Mouse (Mus musculus) spleen, adult 18-20 months (tissue): ENCODE measurements at regions not wholly inside any gene's neighbourhood (a gene's known extent, or its start where the extent isn't known, plus 50 kb on each side); places are given as distances from the start of the nearest gene placed in this dataset.

ENCODE experiments used
- DNase-seq, 2 experiments: peaks; one replicate each; pipeline ENCODE4 v3.0.0; 2022; ENCODE audit warnings: mixed read lengths in 2 of 2

DNA sequence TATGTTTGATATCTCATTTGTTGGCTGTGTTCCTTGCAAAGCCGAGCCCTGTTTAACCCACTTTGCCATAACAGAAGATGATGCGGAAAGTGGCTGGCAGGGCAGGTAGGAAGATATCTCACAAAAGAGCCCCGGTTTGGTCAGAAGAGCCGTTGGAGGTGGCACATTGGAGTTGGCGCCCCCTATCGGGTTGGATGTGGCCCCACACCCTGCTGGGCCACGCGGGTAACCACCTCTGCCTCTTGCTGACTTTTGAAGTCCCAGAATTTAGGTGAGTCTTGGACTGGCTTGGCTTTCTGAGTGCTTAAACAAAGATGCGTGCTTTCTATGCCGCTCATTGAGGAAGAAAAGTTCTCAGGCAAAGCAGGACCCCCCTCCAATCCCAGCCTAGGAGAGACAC lies 56.1 kb downstream of the Gm4791 start:
- no peak for DNase-seq

DNA sequence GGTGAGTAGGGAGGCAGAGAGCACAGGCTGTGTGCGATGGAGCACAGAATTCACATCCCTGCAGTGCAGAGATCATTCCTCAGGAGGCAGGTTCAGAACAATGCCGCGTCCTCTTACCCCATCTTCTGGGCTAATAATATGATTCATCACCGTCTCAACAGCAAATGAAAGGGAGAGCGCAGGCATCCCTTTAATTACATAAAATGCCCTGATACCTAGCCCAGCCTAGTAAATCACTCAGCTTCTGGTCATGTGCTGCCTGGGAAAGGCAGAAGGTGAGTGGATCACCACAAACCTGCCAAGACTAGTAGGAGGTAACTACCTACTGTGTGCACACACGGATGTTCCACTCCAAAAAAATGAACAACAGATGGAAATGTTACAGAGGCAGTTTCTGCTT lies 57.0 kb downstream of the Gm4791 start:
- no peak for DNase-seq

DNA sequence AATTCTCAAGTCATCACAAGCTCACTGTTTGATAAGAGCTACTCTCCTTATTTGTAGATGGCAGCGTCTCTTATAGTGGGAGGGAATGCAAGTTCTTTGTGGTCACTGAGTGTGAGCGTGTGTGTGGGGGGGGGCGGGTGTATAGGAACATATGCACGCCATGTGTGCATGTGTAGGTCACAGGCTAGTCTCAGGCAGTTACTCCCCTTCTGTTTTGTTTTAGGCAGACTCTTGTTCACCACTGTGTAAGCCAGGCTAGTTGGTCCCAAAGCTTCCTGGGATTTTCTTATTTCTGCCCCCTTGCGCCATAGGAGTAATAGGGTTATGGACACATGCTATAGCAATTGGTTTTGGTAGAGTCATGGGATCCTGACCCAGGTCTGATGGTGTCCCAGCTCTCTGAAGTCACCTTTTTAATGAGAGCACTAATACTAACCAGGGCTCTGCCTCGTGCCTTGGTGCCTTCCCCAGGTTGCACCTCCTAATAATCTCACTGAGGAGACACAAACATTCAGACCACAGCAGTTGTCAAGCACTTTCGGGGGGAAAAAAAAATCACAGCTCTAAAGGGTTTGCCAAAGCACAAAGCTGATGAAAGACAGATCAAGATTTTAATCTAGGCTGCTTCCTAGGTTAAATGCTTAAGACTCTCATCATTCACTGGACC lies 60.9 kb downstream of the Gm4791 start:
- DNase-seq, result no peak

DNA sequence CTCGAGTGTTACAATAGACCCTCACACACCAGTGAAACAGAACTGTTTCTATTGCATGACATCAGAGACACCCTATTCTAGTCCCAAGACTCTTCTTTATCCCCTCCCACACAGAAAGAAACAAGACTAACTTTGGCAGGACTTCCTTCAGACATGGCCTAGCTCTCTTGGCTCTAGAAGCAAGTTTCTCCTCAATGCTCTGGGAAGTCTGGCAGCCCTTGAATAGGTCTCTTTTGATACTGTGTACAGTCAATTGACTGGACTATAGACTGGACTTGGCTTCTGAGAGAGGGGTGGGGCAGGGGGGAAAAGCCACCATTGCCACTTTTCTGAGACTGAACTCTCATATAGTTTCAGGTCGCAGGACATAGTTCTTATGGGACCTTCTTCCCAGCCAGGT lies 62.2 kb downstream of the Gm4791 start:
- no peak for DNase-seq

DNA sequence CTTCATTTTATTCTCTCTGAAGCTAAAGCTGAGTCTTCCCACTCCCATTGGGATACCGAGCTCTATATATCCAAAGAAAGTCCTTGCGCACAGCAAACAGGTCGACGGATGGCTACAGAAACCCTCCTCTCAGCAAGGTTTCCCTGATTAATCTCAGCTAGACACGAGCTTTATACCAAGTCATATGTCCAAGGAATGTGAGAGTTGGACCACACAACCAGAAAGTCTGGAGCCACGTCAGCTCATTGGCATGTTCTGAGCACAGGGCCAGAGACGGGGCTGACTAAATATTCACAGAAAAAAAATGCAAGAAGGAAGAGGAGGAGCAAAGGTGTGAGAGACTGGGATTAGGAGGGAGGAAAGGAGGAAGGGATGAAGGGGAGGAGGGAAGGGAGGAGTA lies 64.0 kb downstream of the Gm4791 start:
- no peak for DNase-seq

DNA sequence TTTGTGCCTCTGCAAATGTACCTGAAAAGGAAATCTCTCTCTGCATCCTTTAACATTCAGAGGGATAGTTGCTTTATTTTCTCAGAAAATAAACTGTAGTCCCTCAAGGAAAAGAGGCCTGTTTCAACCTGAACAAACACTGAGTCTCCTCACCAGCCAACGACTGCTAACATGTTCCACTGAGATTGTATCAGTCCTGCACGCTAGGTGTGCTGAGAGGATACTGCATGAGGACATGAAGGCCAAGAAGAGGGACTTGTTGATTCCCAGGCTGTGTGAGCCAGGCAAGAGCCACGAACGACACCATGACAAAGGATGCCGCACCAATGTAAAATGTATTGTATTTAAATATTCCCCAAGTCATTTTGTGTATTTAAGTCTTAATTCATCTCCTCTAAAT lies 65.2 kb downstream of the Gm4791 start:
- no peak for DNase-seq

DNA sequence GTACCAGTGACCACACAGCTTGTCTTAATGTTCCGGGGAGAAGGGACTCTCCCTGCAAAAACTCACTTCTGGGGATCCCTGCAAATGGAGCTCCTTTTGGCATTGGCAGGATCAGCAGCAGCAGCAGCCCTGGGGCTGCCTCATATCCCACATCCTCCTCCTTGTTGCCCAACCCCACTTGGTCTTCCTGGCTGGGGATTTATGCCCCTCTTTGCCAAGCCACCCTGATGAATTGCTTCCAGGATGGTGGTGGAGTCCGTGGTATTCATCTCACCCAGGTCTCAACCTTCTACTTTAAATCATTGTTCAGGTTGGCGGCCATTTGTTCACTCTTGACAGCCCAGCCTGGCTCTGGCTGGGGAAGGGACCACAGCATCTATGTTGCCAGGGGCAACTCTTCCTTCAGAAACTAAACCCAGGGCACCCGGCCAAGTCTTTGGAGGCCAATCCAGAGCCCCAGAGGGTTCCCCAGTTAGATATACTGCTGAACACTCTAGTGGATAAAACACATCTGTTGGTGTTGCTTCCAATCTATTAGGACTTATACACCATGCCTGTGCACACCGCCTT lies 66.0 kb downstream of the Gm4791 start:
- no peak for DNase-seq

DNA sequence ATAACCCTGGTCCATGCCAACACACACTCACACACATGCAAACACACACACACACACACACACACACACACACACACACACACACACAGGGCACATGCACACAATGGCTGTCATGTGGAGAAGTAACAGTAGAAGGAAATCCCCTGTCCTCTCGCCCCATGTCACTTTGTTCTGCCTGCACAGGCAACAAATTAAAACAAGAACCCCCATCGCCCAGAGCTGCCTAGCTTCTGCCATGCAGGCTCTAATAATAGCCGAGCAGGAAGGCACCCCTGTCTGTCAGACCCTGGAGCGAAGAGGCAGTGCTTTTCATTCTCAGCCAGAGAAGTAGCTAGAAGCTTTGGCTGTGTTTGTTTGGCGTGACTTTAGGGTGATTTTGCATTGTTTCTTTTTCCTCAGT lies 70.9 kb downstream of the Gm4791 start:
- no peak for DNase-seq

DNA sequence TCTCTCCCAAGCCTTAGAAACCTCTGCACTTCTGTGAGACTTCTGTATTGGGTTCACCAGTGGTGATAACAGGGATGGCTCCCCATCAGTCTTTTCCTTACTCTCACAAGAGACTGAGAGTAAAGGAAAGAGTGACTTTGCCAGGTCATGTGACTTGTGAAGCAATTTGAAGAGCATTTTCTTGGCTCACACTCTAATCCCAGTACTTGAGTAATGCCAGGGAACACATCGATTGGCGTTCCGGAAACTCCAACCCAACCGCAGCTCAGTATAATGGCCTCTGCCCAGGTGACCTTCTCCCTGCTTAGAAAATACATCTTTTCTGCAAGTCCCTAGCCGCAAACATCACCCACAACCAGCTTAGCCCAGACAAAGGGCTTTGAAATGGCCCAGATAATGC lies 72.4 kb downstream of the Gm4791 start:
- no peak for DNase-seq

DNA sequence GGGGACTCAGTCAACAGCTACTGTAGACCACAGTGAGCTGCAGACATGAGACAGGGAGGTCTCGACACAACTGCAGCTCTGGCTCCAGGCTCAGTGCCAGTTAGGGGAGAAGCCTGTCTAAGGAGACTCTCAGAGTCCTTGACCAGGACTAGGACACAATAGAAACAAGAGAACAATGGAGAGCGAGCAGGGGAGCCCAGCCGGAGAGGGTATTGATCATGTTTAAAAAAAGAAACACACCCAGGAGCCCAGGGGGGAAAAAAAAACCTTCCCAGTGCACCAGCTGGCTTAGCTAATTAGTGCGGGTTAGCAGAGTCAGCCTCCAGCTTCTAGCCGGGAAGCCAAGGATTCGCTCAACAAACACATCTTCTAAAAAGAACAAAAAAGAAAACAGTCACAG lies 78.4 kb downstream of the Gm4791 start:
- DNase-seq, result no peak

DNA sequence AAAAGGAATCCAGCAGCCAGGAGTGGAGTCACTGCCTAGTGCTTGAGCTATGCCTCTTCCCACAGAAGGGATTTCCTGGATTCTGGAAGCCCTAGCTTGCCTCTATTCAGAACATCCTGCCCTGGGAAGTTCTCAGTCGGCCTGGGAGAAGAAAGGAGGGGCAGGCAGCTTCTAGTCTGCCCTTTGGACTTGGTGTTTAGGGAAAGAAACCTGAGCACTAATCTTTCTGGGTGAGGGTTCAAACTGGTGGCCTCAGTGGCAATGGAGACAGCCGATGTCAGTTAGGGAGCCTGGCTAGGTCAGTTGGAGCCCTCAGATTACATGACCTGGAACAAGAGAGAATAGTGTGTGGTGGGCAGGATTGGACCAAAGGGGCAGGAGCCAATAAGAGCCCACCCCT lies 78.9 kb downstream of the Gm4791 start:
- no peak for DNase-seq

DNA sequence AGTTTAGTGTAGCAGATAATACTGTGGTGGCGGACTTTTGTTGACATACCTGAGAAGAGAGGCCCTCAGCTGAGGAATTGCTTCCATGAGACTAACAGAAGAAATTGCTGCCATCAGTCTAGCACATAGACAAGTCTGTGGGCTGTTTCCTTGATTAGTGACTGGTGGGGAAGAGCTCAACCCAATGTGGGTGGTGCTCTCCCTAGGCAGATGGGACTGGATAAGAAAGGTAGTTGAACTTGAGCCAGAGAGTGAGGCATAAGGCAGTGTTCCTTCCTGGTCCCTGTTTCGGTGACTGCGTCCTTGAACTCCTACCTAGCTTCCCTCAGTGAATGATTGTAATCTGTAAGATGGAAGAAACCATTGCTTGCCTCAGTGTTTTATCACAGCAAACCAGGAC lies 79.4 kb downstream of the Gm4791 start:
- no peak for DNase-seq

DNA sequence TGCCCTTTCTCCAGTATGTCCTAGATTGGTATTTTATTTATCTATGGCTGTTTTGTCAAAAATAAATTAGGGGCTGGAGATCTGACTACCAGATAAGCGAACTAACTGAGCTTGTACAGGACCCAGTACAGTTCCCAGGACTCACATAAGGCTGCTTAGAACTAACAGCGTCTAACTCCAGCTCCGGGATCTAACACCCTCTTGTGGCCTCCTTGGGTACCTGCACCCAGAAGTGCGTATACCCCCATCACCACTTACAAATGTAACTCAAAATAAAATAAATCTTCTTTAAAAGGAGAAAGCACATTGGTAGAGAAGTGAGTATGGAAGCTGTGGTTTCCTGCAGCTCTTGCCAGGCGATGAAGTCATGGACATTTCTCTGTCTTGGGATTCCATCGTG lies 82.9 kb downstream of the Gm4791 start:
- DNase-seq, result no peak

DNA sequence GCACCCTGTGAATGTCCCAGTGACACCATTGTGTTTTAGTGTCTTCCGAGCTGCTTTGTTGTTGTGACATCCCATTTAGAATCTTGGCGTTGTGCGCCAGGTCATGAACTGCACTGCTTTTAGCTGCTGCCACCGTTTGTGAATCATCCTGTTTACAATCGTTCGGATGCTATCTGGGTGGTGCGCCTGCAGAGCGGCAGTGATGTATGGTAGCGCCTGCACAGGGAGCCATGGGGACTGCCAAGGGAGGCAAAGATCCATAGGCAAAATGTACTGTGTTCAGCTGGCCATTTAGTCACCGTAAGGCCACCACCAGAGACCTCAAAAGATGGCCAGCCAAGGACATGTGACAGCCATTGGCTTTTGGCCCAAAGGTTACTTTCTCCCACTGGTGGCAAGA lies 93.3 kb downstream of the Gm4791 start:
- DNase-seq, result no peak

DNA sequence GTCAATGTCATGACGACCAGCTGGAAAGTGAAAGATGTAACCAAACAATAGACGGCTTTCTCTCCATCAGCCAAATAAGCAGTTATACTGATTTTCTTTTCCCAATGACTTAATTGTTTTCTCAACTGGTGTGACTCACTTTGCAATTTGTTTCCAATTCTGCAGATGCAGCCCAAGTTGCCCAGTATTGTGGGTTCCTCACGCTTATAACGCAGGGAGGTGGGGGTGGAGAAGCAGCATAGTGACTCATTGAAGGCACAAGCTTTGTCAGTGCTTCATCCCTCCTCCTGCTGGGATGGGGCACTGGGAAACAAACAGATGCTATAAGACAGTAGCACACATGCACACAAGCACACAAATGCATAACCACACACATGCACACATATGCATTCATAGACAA lies 97.1 kb downstream of the Gm4791 start:
- DNase-seq, result no peak

DNA sequence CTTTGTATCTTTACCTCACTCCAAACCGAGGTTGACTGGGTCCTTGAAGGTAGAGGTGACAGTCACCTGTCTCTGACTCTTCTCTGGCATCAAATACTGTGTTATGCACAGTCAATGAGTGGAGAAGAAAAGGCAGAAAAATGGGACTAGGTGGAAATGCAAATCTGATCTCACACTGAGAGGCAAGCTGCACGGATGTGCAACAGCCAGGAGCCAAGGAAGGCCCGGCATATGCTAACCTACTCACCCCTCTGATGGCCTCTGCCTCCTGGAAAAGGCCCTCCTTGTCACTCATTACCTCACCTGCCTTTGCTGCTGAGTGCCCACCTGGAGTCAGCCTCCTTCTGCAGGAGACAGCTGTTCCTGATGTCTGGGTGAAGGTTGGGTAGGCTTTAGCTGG lies 104.8 kb downstream of the Gm4791 start:
- DNase-seq, result no peak

DNA sequence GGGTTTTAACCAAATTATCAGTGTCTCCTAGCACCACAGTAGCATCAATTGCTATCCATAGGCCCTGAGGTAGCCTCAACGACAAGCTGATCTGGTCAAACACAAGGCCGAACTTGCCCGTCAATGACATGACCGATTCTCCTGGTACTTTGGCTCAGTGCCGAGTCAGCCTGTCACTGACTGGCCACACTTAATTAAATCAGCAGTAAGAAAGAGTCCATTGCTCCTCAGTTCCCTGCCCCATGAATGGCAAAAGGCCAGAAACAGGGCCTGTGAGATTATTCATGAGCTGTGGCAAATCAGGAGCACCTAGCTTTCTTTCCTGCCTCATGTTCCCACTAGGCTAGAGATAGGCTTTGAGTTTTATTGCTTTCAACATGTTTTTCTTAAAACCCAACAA lies 105.4 kb downstream of the Gm4791 start:
- no peak for DNase-seq

DNA sequence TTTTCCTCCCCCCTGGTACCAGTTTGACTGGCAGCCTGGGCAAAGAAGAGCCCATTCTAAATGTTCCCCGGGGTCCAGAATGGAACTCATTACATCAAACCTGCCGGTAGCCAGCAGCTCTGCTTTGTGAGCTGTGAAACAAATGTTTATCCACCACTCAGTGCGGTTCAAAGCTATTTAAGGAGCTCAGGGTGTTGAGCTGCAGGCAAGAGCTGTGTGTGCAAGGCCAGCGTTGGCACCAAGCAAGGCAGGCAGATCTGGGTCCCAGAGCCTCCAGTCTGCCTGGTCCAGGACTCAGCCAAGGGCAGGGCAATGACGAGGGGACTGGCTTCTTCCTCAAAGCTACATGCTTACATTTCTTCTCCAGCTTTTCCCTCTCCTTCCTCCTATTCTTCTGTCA lies 109.6 kb downstream of the Gm4791 start:
- no peak for DNase-seq

DNA sequence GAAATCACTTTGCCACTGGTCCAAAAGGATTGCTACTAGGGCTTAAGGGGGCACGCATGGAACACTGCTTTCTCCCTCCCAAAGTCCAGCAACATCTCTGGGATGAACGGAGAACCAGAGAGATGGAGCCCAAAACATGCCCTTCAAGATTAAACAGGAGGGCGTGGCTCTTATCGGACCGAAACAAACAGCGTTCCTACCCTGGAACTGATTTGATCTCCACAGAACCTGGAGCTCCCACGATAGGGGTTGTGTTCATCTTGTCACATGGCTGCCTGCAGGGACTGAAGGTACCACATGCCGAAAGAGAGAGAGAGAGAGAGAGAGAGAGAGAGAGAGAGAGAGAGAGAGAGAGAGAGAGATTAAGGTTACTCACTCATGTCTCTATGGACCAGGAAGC lies 120.7 kb downstream of the Gm4791 start:
- DNase-seq, result no peak

DNA sequence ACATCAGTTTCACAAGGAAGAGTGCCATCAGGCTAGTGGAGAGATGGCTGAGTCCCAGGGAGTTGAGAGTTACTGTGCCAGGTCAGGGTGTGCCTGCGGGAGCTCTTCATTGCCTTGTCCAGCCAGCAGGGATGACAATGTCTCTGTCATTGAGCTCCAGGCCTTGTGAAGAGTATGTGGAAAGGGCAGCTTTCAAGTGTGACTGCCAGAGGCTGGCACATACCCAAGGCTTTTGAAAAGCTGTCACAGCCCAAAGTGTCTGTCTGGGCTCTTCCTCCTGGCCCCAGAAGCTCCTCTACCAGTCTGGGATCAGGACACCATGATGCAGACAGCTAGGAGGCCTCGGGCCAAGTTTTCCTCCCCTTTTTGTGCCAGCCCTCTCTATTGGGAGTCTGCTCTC lies 124.6 kb downstream of the Gm4791 start:
- no peak for DNase-seq

DNA sequence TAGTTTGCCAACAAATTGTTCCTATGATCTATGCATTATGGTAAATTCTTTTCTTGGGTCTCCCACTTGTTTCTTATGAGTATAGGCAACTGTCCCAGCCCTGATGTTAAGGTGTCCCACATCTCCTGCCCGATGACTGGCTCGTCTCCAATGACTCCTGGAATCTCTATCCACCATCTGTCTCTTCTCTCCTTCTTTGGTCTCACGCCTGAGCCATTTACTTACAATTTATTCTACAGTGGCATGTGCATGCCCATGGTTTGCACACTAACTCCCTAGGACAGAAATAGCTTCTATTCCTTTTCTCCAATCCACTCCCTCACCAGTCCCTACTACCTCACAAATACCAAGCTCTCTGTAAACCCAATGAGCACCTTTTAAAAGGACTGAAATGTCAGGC lies 127.0 kb downstream of the Gm4791 start:
- no peak for DNase-seq

DNA sequence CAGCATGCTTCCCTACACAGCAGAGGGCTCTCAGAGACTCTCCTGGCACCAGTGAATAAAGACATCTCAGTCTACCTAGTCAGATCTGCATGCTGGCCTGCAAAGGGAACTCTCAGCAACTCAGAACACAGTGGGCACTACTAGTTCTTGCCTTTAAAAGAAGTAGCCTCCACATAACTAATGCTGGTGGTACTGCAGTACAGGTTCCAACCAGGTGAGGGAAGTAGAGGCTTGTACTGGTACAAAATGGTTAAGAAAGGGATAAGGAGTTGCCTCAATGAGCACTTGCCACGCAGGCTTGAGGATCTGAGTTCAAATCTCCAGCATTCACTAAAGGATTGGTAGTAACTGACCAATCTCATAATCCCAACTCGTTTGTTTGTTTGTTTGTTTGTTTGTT lies 127.7 kb downstream of the Gm4791 start:
- no peak for DNase-seq

DNA sequence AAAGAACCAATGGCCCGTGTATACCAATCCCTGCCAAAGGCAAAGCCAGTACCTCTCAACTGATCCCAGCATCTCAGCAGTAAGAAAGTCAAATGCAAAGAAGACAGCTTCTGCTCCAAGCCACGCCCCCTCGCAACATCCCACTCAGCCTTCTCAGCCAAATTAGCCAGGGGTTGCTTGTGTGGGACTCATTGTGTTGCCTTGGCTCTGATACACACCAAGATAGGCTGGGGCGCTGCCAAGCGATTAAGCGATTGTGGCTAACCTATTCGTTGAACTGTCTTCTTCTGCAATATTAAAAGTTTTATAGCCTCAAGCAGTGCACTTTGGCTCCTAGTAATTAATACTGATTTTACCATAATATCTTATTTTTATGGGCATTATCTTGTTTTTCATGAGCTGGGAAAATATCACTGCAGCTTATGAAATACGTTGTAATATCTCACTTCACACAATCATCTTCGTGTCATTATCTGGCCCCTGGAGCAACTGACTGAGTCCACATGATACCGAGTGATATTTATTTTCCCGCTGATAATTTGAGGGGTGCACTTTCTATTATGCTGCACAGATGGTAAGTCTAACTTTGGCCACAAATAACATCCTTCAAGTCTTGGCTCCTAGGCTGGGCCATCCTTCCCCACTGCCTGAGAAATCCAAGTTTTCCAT lies 129.3 kb downstream of the Gm4791 start:
- DNase-seq, result no peak

DNA sequence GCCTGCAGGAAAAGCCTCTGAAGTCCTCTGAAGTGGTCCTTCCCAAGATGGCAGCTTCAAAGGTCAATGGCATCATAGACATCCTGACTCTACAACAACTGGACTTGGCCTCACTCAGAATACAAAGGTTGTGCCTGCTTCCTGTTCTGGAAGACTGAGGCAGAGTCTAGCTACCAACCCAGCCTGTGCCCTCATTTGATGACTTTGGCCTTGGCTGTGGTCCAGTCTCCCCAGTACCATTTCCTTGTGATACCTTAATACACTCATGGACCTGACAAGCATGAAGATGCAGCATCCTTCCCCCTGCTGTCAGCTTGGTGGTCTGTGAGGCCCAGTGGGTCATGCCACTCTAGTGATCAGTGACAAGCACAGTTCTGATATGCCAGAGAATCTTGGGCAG lies 130.6 kb downstream of the Gm4791 start:
- DNase-seq, result no peak

DNA sequence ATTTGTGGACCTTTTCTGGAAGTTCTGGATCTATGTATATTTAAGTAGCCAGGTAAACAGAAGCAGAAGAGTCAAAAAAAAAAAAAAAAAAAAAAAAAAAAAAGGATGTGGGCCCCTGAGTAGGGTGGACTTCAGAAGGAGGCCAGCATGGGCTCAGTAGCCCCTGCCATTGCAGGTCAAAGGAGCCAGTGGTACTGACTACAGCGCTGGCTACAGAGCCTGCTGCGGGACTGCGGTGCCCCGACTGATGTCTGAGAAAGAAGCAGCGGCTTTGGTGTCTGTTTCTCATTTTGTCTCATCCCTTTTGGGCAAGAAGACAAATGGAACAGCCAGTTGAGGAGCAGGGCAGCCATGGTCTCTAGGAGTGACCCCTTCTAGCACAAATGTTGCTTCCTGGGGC lies 134.9 kb downstream of the Gm4791 start:
- no peak for DNase-seq
